Mouse (Mus musculus) hindbrain, embryonic 16.5 days (tissue): ENCODE results near the gene Lrpprc. TPM values are rescaled to one million over a fixed set of nuclear protein-coding genes. Genes with fewer than 3 reads are reported as not detected.

Experiments
- ATAC-seq: fragments of 200-750 bp; cut with Nextera tagmentation; 2 replicates; pipeline ENCODE4 v1.8.0; 2017; ENCODE audit warnings: moderate TSS enrichment, moderate library complexity
- H3K27ac ChIP-seq: fragments of 300-500 bp; sonication (generic); 2 replicates; pipeline ENCODE4 v1.5.1; 2014; ENCODE audit warnings: low read depth, mild to moderate bottlenecking, control low read depth, low read length, moderate library complexity
- H3K27me3 ChIP-seq: fragments of 300-500 bp; sonication (generic); replicated peaks from 2 replicates; pipeline ENCODE4 v1.6.1; 2014; ENCODE audit warnings: low read length; ENCODE audit not compliant: control insufficient read depth, insufficient read depth
- H3K36me3 ChIP-seq: fragments of 300-500 bp; sonication (generic); 2 replicates; pipeline ENCODE4 v1.6.1; 2014; ENCODE audit warnings: mild to moderate bottlenecking, low read length, moderate library complexity, mixed read lengths; ENCODE audit not compliant: control insufficient read depth, insufficient read depth
- H3K4me1 ChIP-seq: fragments of 300-500 bp; sonication (generic); 2 replicates; pipeline ENCODE4 v1.6.1; 2014; ENCODE audit warnings: low read depth, low read length; ENCODE audit not compliant: control insufficient read depth, insufficient read depth
- H3K4me2 ChIP-seq: fragments of 300-500 bp; sonication (generic); 2 replicates; pipeline ENCODE4 v1.6.1; 2014; ENCODE audit warnings: mild to moderate bottlenecking, low read length, control low read depth, moderate library complexity
- H3K4me3 ChIP-seq: fragments of 300-500 bp; sonication (generic); 2 replicates; pipeline ENCODE4 v1.5.1; 2014; ENCODE audit warnings: mild to moderate bottlenecking, low read length, control low read depth, moderate library complexity
- H3K9ac ChIP-seq: fragments of 300-500 bp; sonication (generic); 2 replicates; pipeline ENCODE4 v1.6.1; 2014; ENCODE audit warnings: low read depth, mild to moderate bottlenecking, control low read depth, low read length, moderate library complexity
- H3K9me3 ChIP-seq: fragments of 300-500 bp; sonication (generic); 2 replicates; pipeline ENCODE4 v1.6.1; 2014; ENCODE audit warnings: mild to moderate bottlenecking, low read length, moderate library complexity; ENCODE audit not compliant: control insufficient read depth
- WGBS: fragments of 180-500 bp; shearing (Covaris S2); extraction: QIAGEN DNeasy Blood & Tissue Kit; methylation state at CpG from one replicate; pipeline ENCODE4 v1.1.7; 2014; 5-methylcytosine and 5-hydroxymethylcytosine counted together
- polyA plus RNA-seq: library from polyadenylated mRNA; unstranded; fragments of >200 nt; fragmentation: Nextera tagmentation; extraction: Ambion mirVana; gene quantifications from 2 replicates; pipeline ENCODE4 v1.2.1, GENCODE M21; 2015

Gene Lrpprc
- polyA plus RNA-seq, 1 experiment from 2014 or later = 43.4 TPM

GRCm38 (mm10) chr17:84690111-84690510 lies 100.5 kb downstream of the Lrpprc start:
- Histone ChIP-seq H3K4me1 (no peaks in the 10 kb centered on the region), H3K27ac (no peak overlapping the region), H3K4me2 (no peak overlapping the region), H3K27me3 (no peaks in the 10 kb centered on the region), H3K36me3 (no peaks in the 10 kb centered on the region), H3K9ac (no peak overlapping the region), H3K4me3 (no peak overlapping the region), H3K9me3 (no peaks in the 10 kb centered on the region)
- no peak for ATAC-seq
- WGBS = 74% methylated on average over 5 of the region's 5 CpGs

GRCm38 (mm10) chr17:84689316-84689715 lies 101.3 kb downstream of the Lrpprc start:
- no peak for ATAC-seq
- H3K9ac ChIP-seq = no peak overlapping the region
- no peaks in the 10 kb centered on the region for H3K4me1 ChIP-seq
- 87% methylated on average over 5 of the region's 5 CpGs for WGBS
- no peaks in the 10 kb centered on the region for H3K27me3 ChIP-seq
- H3K4me3 ChIP-seq = no peak overlapping the region
- H3K27ac ChIP-seq = no peak overlapping the region
- H3K4me2 ChIP-seq = no peak overlapping the region
- no peaks in the 10 kb centered on the region for H3K36me3 ChIP-seq
- H3K9me3 ChIP-seq = no peaks in the 10 kb centered on the region

GRCm38 (mm10) chr17:84688834-84689233 lies 101.8 kb downstream of the Lrpprc start:
- no peaks in the 10 kb centered on the region for H3K9me3 ChIP-seq
- WGBS = 92% methylated on average over 11 of the region's 11 CpGs
- H3K4me2 ChIP-seq = no peak overlapping the region
- no peak overlapping the region for H3K9ac ChIP-seq
- no peaks in the 10 kb centered on the region for H3K27me3 ChIP-seq
- H3K27ac ChIP-seq = no peak overlapping the region
- H3K4me3 ChIP-seq = no peak overlapping the region
- no peak for ATAC-seq
- H3K36me3 ChIP-seq = no peaks in the 10 kb centered on the region
- no peaks in the 10 kb centered on the region for H3K4me1 ChIP-seq

GRCm38 (mm10) chr17:84687994-84688393 lies 102.6 kb downstream of the Lrpprc start:
- H3K4me3 ChIP-seq = no peak overlapping the region
- H3K36me3 ChIP-seq = no peaks in the 10 kb centered on the region
- H3K4me2 ChIP-seq = no peak overlapping the region
- no peaks in the 10 kb centered on the region for H3K4me1 ChIP-seq
- WGBS = 75% methylated on average over 5 of the region's 5 CpGs
- H3K27me3 ChIP-seq = no peaks in the 10 kb centered on the region
- H3K27ac ChIP-seq = no peak overlapping the region
- no peaks in the 10 kb centered on the region for H3K9me3 ChIP-seq
- ATAC-seq = no peak
- H3K9ac ChIP-seq = no peak overlapping the region

- no peaks in the 10 kb centered on the region for H3K27me3 ChIP-seq
- H3K9ac ChIP-seq = no peak overlapping the region
- 79% methylated on average over 4 of the region's 4 CpGs for WGBS
- H3K9me3 ChIP-seq = no peaks in the 10 kb centered on the region
- no peaks in the 10 kb centered on the region for H3K4me1 ChIP-seq
- H3K4me2 ChIP-seq = no peak overlapping the region
- H3K36me3 ChIP-seq = no peaks in the 10 kb centered on the region
- no peak overlapping the region for H3K4me3 ChIP-seq
- H3K27ac ChIP-seq = no peak overlapping the region
- ATAC-seq = no peak
These were observed 105.3 kb downstream of the Lrpprc start for GRCm38 (mm10) chr17:84685286-84685685.

GRCm38 (mm10) chr17:84684284-84684683 lies 106.3 kb downstream of the Lrpprc start:
- Histone ChIP-seq H3K27ac (no peak overlapping the region), H3K4me3 (no peak overlapping the region), H3K9ac (no peak overlapping the region), H3K36me3 (no peaks in the 10 kb centered on the region), H3K9me3 (no peaks in the 10 kb centered on the region), H3K4me1 (no peaks in the 10 kb centered on the region), H3K4me2 (no peak overlapping the region), H3K27me3 (no peaks in the 10 kb centered on the region)
- ATAC-seq = no peak
- 54% methylated on average over 6 of the region's 6 CpGs for WGBS

GRCm38 (mm10) chr17:84682734-84683717 lies 107.6 kb downstream of the Lrpprc start, which contains the start of gene Abcg5:
Gene Abcg5, minus strand, starts transcription at chr17:84683011.
- no peak within 1 kb of the TSS for H3K27ac ChIP-seq
- no peaks in the 10 kb centered on the region for H3K4me1 ChIP-seq
- no peak for ATAC-seq
- no peaks in the 10 kb centered on the region for H3K36me3 ChIP-seq
- H3K27me3 ChIP-seq = no peaks in the 10 kb centered on the region
- H3K4me3 ChIP-seq = no peak within 1 kb of the TSS
- WGBS = 73% methylated on average over 18 of the region's 18 CpGs
- H3K9me3 ChIP-seq = no peaks in the 10 kb centered on the region
- no peak within 1 kb of the TSS for H3K9ac ChIP-seq
- no peak within 1 kb of the TSS for H3K4me2 ChIP-seq

- Histone ChIP-seq H3K27ac (no peak overlapping the region), H3K9me3 (no peaks in the 10 kb centered on the region), H3K9ac (no peak overlapping the region), H3K4me3 (no peak overlapping the region), H3K27me3 (no peaks in the 10 kb centered on the region), H3K36me3 (no peaks in the 10 kb centered on the region), H3K4me2 (no peak overlapping the region), H3K4me1 (no peaks in the 10 kb centered on the region)
- WGBS = 71% methylated on average over 3 of the region's 3 CpGs
- ATAC-seq = no peak
These were observed 108.9 kb downstream of the Lrpprc start for GRCm38 (mm10) chr17:84681670-84682069.

- Histone ChIP-seq H3K4me3 (no peak overlapping the region), H3K36me3 (no peaks in the 10 kb centered on the region), H3K4me1 (no peaks in the 10 kb centered on the region; the same call in 1 of the 2 replicates), H3K9ac (no peak overlapping the region), H3K9me3 (no peaks in the 10 kb centered on the region), H3K27ac (no peak overlapping the region), H3K27me3 (no peaks in the 10 kb centered on the region), H3K4me2 (no peak overlapping the region)
- no peak for ATAC-seq
- WGBS = 92% methylated on average over 11 of the region's 11 CpGs
These were observed 113.0 kb downstream of the Lrpprc start for GRCm38 (mm10) chr17:84677595-84677994.
